Mouse (Mus musculus): ENCODE results near the gene Rnf113a2.

- TF ChIP-seq CEBPB (IDR thresholded peaks at IDR 0.05; ENCODE audit: insufficient read depth, poor library complexity, severe bottlenecking) (no peak), REST (IDR thresholded peaks at IDR 0.05; ENCODE audit: insufficient read depth, insufficient read length) (no peak), POLR2A (IDR thresholded peaks at IDR 0.05; ENCODE audit: insufficient read length, low read depth) (no peak), SRF (IDR thresholded peaks at IDR 0.05; ENCODE audit: control insufficient read depth, insufficient read length, low read depth) (no peak), E2F4 (IDR thresholded peaks at IDR 0.05; ENCODE audit: insufficient read depth) (no peak), POLR2AphosphoS2 (IDR thresholded peaks at IDR 0.05; ENCODE audit: insufficient read length, low read depth) (no peak), USF1 (IDR thresholded peaks at IDR 0.05; ENCODE audit: low read depth) (no peak), MAX (IDR thresholded peaks at IDR 0.05; ENCODE audit: low read depth) (no peak), TCF12 (IDR thresholded peaks at IDR 0.05; ENCODE audit: insufficient read depth, poor library complexity, severe bottlenecking) (no peak), MYOD1 (IDR thresholded peaks at IDR 0.05; ENCODE audit: control insufficient read depth in 1 of 3, insufficient read length in 2 of 3, low read depth in 2 of 3) (no peak), MYOG (IDR thresholded peaks at IDR 0.05; ENCODE audit: control insufficient read depth in 1 of 3, insufficient read depth in 1 of 3, insufficient read length in 2 of 3, low read depth in 2 of 3) (no peak), TCF3 (IDR thresholded peaks at IDR 0.05; ENCODE audit: insufficient read length, low read depth) (no peak)
Observed at GRCm38 (mm10) chr12:84407259-84407658, 9.7 kb upstream of the Rnf113a2 start.
